Mouse (Mus musculus): ENCODE data around the gene Clk3.

DNA sequence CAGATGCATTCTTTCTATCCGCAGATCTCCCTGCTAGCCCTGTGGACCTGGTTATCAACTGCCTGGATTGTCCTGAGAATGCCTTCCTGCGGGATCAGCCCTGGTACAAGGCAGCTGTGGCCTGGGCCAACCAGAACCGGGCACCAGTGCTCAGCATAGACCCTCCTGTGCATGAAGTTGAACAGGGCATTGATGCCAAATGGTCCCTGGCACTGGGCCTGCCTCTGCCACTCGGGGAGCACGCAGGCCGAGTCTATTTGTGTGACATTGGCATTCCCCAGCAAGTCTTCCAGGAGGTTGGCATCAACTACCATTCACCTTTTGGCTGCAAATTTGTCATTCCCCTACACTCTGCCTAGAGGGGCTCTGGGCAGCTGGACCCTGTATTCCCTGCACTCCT lies 17.5 kb downstream of the Clk3 start:
- no peak for TF ChIP-seq ZNF384 (IDR thresholded peaks at IDR 0.05; ENCODE audit: low read depth, low read length)
- no peak for TF ChIP-seq CHD2 (IDR thresholded peaks at IDR 0.05; ENCODE audit: low read depth, low read length)
- TF ChIP-seq HCFC1 (IDR thresholded peaks at IDR 0.05; ENCODE audit: borderline replicate concordance, insufficient read depth, low read length), result no peak
- no peak for TF ChIP-seq ZC3H11A (IDR thresholded peaks at IDR 0.05; ENCODE audit: borderline replicate concordance, low read depth, low read length)
- TF ChIP-seq MAFK (IDR thresholded peaks at IDR 0.05; ENCODE audit: insufficient read depth, low read depth, low read length), result no peak

Data from ES-E14 (cell line).